Mouse (Mus musculus): Measurements from ENCODE around the gene Ank2. TPM values are rescaled to one million over a fixed set of nuclear protein-coding genes. Genes with fewer than 3 reads are reported as not detected.

Gene Ank2
- total and polyA plus RNA-seq, 3 experiments = 18.9 to 95.5 (median 57.8) TPM

DNA sequence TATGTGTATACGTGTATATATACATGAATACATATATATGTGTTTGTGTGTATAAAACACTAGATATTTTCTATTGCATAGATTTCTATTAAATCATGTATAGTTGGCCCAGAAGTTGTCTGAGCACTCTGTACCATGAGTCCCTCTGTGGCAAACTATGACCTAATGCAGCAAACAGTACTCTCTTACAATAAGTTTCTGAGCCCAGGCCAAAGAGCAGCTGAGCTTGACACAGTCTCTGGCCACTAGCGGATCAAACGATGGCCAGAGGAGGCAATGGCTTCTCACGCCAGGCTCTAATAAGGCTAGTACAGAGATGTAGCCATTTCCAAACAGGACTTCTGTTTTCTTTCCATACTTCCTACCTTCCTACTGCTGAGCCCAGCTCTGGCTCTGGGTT lies 380.4 kb downstream of the Ank2 start:
- TF ChIP-seq TAL1 (conservative IDR thresholded peaks at IDR 0.05; ENCODE audit: low read depth, low read length) = no peak
- ATAC-seq (ENCODE audit: extremely low read depth, insufficient number of reproducible peaks, low FRiP score, poor library complexity, severe bottlenecking) = no peak
- no peaks in the 10 kb centered on the region for H3K27me3 ChIP-seq (ENCODE audit: insufficient read depth, low read length)
- no peak for DNase-seq (ENCODE audit: low spot score)
- no peak overlapping the region for H3K4me3 ChIP-seq (ENCODE audit: low read depth, low read length)
- H3K36me3 ChIP-seq (replicated peaks) = no peaks in the 10 kb centered on the region
- no peaks in the 10 kb centered on the region for H3K9me3 ChIP-seq (replicated peaks)
- no peaks in the 10 kb centered on the region for H3K4me1 ChIP-seq (ENCODE audit: insufficient read depth, low read depth, low read length)

DNA sequence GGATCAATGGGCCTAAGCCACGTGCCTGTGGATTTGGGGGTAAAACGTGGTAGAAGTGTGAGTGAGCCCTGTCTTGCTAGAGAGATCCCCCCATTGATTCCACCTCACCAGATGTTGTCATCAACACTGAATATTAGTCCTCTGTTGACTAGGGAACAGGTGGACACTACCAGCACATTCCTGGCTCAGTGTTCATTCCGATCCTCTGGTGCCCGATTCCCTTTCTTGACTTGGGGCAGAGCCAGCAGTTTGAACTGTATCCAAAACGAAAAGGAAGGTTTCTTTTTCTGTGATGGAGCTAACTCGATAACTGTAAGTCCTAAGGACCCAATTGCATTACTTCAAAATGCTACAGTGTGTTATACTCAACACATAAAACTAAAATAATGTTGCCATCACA lies 382.9 kb downstream of the Ank2 start:
- Histone ChIP-seq H3K4me3 (ENCODE audit: low read depth, low read length) (no peak overlapping the region), H3K36me3 (replicated peaks) (no peaks in the 10 kb centered on the region), H3K27me3 (ENCODE audit: insufficient read depth, low read length) (no peaks in the 10 kb centered on the region), H3K4me1 (ENCODE audit: insufficient read depth, low read depth, low read length) (no peaks in the 10 kb centered on the region), H3K9me3 (replicated peaks) (no peaks in the 10 kb centered on the region)
- TF ChIP-seq CTCF (IDR thresholded peaks at IDR 0.05; ENCODE audit: low read depth, low read length) (no peak), GATA1 (IDR thresholded peaks at IDR 0.05; ENCODE audit: borderline replicate concordance, low read length) (no peak), TAL1 (conservative IDR thresholded peaks at IDR 0.05; ENCODE audit: low read depth, low read length) (no peak), POLR2AphosphoS5 (IDR thresholded peaks at IDR 0.05; ENCODE audit: insufficient replicate concordance, low read depth, low read length) (no peak), GATA2 (IDR thresholded peaks at IDR 0.05; ENCODE audit: borderline replicate concordance, low read depth, low read length) (no peak)
- no peak for DNase-seq (ENCODE audit: low spot score)
- ATAC-seq (ENCODE audit: extremely low read depth, insufficient number of reproducible peaks, low FRiP score, poor library complexity, severe bottlenecking) = no peak

GRCm38 (mm10) chr3:127113238-127113637 lies 385.9 kb downstream of the Ank2 start:
- H3K27me3 ChIP-seq (ENCODE audit: insufficient read depth, low read length) = no peaks in the 10 kb centered on the region
- DNase-seq (ENCODE audit: low spot score) (no peak), ATAC-seq (ENCODE audit: extremely low read depth, insufficient number of reproducible peaks, low FRiP score, poor library complexity, severe bottlenecking) (no peak)
- no peak for TF ChIP-seq GATA2 (IDR thresholded peaks at IDR 0.05; ENCODE audit: borderline replicate concordance, low read depth, low read length)
- TF ChIP-seq CTCF (IDR thresholded peaks at IDR 0.05; ENCODE audit: low read depth, low read length) = no peak
- no peak for TF ChIP-seq GATA1 (IDR thresholded peaks at IDR 0.05; ENCODE audit: borderline replicate concordance, low read length)
- no peak for TF ChIP-seq POLR2AphosphoS5 (IDR thresholded peaks at IDR 0.05; ENCODE audit: insufficient replicate concordance, low read depth, low read length)
- TF ChIP-seq TAL1 (conservative IDR thresholded peaks at IDR 0.05; ENCODE audit: low read depth, low read length) = no peak
- no peaks in the 10 kb centered on the region for H3K9me3 ChIP-seq (replicated peaks)
- H3K36me3 ChIP-seq (replicated peaks) = no peaks in the 10 kb centered on the region
- H3K4me1 ChIP-seq (ENCODE audit: insufficient read depth, low read depth, low read length) = no peaks in the 10 kb centered on the region
- no peak overlapping the region for H3K4me3 ChIP-seq (ENCODE audit: low read depth, low read length)

GRCm38 (mm10) chr3:127109413-127109812 lies 389.7 kb downstream of the Ank2 start:
- TF ChIP-seq GATA2 (IDR thresholded peaks at IDR 0.05; ENCODE audit: borderline replicate concordance, low read depth, low read length) (no peak), TAL1 (conservative IDR thresholded peaks at IDR 0.05; ENCODE audit: low read depth, low read length) (no peak), CTCF (IDR thresholded peaks at IDR 0.05; ENCODE audit: low read depth, low read length) (no peak), POLR2AphosphoS5 (IDR thresholded peaks at IDR 0.05; ENCODE audit: insufficient replicate concordance, low read depth, low read length) (no peak), GATA1 (IDR thresholded peaks at IDR 0.05; ENCODE audit: borderline replicate concordance, low read length) (no peak)
- no peaks in the 10 kb centered on the region for H3K9me3 ChIP-seq (replicated peaks)
- ATAC-seq (ENCODE audit: extremely low read depth, insufficient number of reproducible peaks, low FRiP score, poor library complexity, severe bottlenecking) (no peak), DNase-seq (ENCODE audit: low spot score) (no peak)
- H3K4me3 ChIP-seq (ENCODE audit: low read depth, low read length) = no peak overlapping the region
- H3K27me3 ChIP-seq (ENCODE audit: insufficient read depth, low read length) = no peaks in the 10 kb centered on the region
- H3K4me1 ChIP-seq (ENCODE audit: insufficient read depth, low read depth, low read length) = no peaks in the 10 kb centered on the region
- no peaks in the 10 kb centered on the region for H3K36me3 ChIP-seq (replicated peaks)

DNA sequence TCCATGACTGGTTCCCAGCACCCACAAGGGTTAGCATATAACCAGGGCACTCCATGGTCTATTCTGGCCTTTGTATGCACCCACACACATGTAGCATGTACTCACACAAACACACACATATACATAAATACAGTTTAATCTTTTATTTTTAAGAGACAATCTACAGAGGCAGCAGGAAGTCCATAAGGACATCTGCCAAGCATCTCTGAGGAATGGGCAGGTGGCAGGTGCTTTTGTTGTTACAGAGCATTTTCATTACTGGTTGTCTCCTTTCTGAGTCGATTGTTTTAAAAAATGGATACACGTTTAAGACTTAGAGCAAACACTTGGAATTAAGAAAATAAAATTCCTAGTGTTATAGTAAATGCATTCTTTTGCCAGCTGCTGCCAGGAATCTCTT lies 390.7 kb downstream of the Ank2 start:
- Histone ChIP-seq H3K9me3 (replicated peaks) (no peaks in the 10 kb centered on the region), H3K4me1 (ENCODE audit: insufficient read depth, low read depth, low read length) (no peaks in the 10 kb centered on the region), H3K27me3 (ENCODE audit: insufficient read depth, low read length) (no peaks in the 10 kb centered on the region), H3K36me3 (replicated peaks) (no peaks in the 10 kb centered on the region), H3K4me3 (ENCODE audit: low read depth, low read length) (no peak overlapping the region)
- ATAC-seq (ENCODE audit: extremely low read depth, insufficient number of reproducible peaks, low FRiP score, poor library complexity, severe bottlenecking) = no peak
- no peak for TF ChIP-seq TAL1 (conservative IDR thresholded peaks at IDR 0.05; ENCODE audit: low read depth, low read length)
- no peak for TF ChIP-seq GATA2 (IDR thresholded peaks at IDR 0.05; ENCODE audit: borderline replicate concordance, low read depth, low read length)
- TF ChIP-seq GATA1 (IDR thresholded peaks at IDR 0.05; ENCODE audit: borderline replicate concordance, low read length) = no peak
- no peak for TF ChIP-seq CTCF (IDR thresholded peaks at IDR 0.05; ENCODE audit: low read depth, low read length)
- no peak for TF ChIP-seq POLR2AphosphoS5 (IDR thresholded peaks at IDR 0.05; ENCODE audit: insufficient replicate concordance, low read depth, low read length)
- DNase-seq (ENCODE audit: low spot score) = no peak

- no peaks in the 10 kb centered on the region for H3K27me3 ChIP-seq (ENCODE audit: insufficient read depth, low read length)
- no peaks in the 10 kb centered on the region for H3K36me3 ChIP-seq (replicated peaks)
- no peak overlapping the region for H3K4me3 ChIP-seq (ENCODE audit: low read depth, low read length)
- TF ChIP-seq GATA1 (IDR thresholded peaks at IDR 0.05; ENCODE audit: borderline replicate concordance, low read length) = no peak
- no peak for TF ChIP-seq POLR2AphosphoS5 (IDR thresholded peaks at IDR 0.05; ENCODE audit: insufficient replicate concordance, low read depth, low read length)
- TF ChIP-seq GATA2 (IDR thresholded peaks at IDR 0.05; ENCODE audit: borderline replicate concordance, low read depth, low read length) = no peak
- TF ChIP-seq CTCF (IDR thresholded peaks at IDR 0.05; ENCODE audit: low read depth, low read length) = no peak
- TF ChIP-seq TAL1 (conservative IDR thresholded peaks at IDR 0.05; ENCODE audit: low read depth, low read length) = no peak
- ATAC-seq (ENCODE audit: extremely low read depth, insufficient number of reproducible peaks, low FRiP score, poor library complexity, severe bottlenecking) (no peak), DNase-seq (ENCODE audit: low spot score) (no peak)
- H3K9me3 ChIP-seq (replicated peaks) = no peaks in the 10 kb centered on the region
- no peaks in the 10 kb centered on the region for H3K4me1 ChIP-seq (ENCODE audit: insufficient read depth, low read depth, low read length)
Measured at GRCm38 (mm10) chr3:127107281-127107680, 391.9 kb downstream of the Ank2 start.

DNA sequence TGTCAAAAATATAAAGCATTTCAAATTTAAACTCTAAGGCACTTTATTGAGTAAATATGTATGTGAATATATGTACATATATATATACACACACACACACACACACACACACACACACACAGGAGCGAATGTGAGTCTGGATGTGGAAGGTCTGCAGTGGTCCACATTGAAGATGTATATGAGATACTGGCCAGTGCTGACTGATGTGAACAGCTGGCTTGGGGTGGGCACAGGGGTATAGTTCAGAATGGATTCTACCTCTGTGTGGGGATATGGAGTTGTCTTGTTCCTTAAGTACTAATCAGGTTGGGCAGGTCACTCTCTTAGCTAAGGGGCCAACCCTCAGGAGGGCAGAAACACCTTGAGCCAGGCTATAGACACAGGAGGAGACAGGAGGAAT lies 397.8 kb downstream of the Ank2 start:
- H3K36me3 ChIP-seq (replicated peaks) = no peaks in the 10 kb centered on the region
- H3K27me3 ChIP-seq (ENCODE audit: insufficient read depth, low read length) = no peaks in the 10 kb centered on the region
- no peak overlapping the region for H3K4me3 ChIP-seq (ENCODE audit: low read depth, low read length)
- DNase-seq (ENCODE audit: low spot score) (no peak), ATAC-seq (ENCODE audit: extremely low read depth, insufficient number of reproducible peaks, low FRiP score, poor library complexity, severe bottlenecking) (no peak)
- no peaks in the 10 kb centered on the region for H3K9me3 ChIP-seq (replicated peaks)
- TF ChIP-seq CTCF (IDR thresholded peaks at IDR 0.05; ENCODE audit: low read depth, low read length) (no peak), POLR2AphosphoS5 (IDR thresholded peaks at IDR 0.05; ENCODE audit: insufficient replicate concordance, low read depth, low read length) (no peak), TAL1 (conservative IDR thresholded peaks at IDR 0.05; ENCODE audit: low read depth, low read length) (no peak), GATA1 (IDR thresholded peaks at IDR 0.05; ENCODE audit: borderline replicate concordance, low read length) (no peak), GATA2 (IDR thresholded peaks at IDR 0.05; ENCODE audit: borderline replicate concordance, low read depth, low read length) (no peak)
- H3K4me1 ChIP-seq (ENCODE audit: insufficient read depth, low read depth, low read length) = no peaks in the 10 kb centered on the region

Data from G1E (cell line).